Mouse (Mus musculus) adrenal gland, adult 2 months (tissue): Measurements from ENCODE around the gene Vmn2r27. TPM values are rescaled to one million over a fixed set of nuclear protein-coding genes. Genes with fewer than 3 reads are reported as not detected.

Source experiments
- DNase-seq: peaks from one replicate; pipeline ENCODE4 v3.0.0; 2021
- long read RNA-seq: library from polyadenylated mRNA; stranded (forward); transcript quantifications from one replicate; pipeline ENCODE4 v2.0.0, GENCODE M21; 2021
- polyA plus RNA-seq: library from polyadenylated mRNA; depleted of rRNA; stranded (reverse); fragments of >200 nt; gene quantifications from 2 replicates; pipeline ENCODE4 v1.2.3, GENCODE M21; 2012; rRNA removed
- total RNA-seq, 2 experiments: library from RNA; stranded (reverse); gene quantifications; 2 replicates each; pipeline ENCODE4 v1.2.3; 2021

Vmn2r27 gene
- not detected for total RNA-seq
- polyA plus RNA-seq: not detected in 2 replicates
- long read RNA-seq: 0 reads

GRCm38 (mm10) chr6:124231756-124232155 is at the start of gene Vmn2r27:
TSS of gene Vmn2r27 (minus strand) at chr6:124231856.
- DNase-seq: no peak

DNA sequence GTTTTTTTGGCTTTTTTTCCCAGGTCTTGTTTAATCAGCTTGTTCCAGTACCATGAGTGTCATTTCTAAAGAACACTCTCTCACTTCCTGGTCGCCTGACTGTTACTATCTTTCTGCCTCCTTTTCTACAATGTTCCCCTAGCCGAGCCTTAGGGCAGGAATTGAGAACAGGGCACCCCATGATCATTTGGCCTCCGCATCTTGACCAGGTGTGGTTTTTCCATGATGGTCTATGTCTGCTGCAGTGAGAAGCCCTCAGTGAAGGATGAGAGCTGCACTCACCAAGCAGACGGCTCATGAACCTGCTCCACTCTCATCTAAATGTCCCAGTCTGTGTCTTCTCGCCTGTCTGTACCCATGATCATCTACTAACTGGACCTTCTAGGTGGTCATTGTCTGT is 46.6 kb upstream of the Vmn2r27 start:
- no peak for DNase-seq

- DNase-seq: no peak
Measured at GRCm38 (mm10) chr6:124277641-124278040, 46.0 kb upstream of the Vmn2r27 start.

- no peak for DNase-seq
Measured at GRCm38 (mm10) chr6:124273231-124273880, 41.7 kb upstream of the Vmn2r27 start.

DNA sequence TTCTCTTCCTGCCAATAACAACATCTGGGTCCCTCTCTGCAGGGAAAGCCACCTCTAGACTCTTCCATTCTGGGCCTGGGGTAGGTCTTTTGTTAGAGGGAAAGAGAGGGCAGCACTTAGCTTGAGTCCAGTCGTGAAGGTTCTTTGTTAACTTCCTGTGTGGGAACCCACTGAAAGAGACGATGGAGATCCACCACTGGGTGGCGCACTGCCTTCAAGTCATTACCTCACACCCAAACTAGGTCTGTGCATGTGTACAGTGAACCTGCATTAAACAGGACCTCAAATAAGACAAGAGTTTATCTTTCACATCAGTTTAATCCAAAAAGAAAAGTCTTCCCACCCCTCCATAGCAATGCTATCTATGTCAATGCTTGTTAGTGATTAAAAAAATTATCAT is 31.0 kb upstream of the Vmn2r27 start:
- peak; percentile 59 for DNase-seq

- peak; percentile 51 for DNase-seq
Measured at GRCm38 (mm10) chr6:124260198-124260931, 28.7 kb upstream of the Vmn2r27 start.

DNA sequence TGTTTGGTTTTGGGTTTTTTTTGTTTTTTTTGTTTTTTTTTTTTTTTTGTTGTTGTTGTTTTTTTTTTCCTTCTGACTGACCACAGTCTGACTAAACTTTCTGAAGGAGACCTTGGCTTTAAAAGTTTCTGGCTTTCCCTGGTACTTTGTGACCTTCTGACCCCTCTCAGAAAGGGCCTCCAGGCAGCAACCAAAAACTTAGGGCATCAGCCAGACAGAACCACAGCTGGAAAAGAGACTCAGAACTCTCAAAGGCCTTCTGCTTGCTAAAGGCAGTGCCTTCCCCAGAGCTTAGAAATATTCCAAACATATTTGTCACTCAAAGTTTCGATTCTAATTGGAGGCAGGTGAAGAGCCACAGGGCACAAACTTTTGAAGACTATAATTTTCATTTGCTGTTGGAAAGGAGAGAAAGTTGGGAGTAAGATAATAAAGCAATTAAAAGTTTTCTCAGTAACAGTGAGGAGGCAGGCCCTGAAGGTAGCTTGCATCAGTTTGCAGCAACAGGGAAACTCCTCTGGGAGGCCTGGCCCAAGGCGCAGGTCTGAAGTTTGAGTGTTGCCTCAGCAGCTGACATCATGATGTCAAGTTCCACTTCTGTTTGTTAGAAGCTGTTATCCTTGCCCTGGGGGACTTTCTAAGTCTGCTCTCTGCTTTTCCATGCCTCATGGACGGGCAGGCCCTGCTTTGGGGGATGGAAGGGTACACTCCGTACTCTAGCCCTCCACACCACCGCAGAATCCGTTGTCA is 24.2 kb upstream of the Vmn2r27 start:
- no peak for DNase-seq

DNA sequence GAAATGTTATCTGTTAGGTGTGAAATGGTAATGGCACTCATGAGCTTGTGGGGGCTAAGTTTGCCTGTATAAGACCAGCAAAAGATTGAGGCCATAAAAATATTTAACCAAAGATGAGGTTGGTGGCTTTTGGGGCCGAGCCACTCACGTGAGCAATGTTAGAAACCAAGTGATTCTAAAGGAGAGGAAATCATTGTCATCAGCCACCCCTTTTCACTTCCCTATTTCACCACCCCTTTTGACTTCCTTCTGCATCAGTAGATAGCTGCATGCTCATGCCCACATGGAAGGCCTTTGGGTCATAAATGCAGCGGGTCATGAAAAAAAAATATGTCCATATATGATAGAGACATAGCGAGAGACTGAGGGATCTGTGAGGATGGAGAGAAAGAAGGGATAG is 29.5 kb downstream of the Vmn2r27 start:
- DNase-seq: no peak

DNA sequence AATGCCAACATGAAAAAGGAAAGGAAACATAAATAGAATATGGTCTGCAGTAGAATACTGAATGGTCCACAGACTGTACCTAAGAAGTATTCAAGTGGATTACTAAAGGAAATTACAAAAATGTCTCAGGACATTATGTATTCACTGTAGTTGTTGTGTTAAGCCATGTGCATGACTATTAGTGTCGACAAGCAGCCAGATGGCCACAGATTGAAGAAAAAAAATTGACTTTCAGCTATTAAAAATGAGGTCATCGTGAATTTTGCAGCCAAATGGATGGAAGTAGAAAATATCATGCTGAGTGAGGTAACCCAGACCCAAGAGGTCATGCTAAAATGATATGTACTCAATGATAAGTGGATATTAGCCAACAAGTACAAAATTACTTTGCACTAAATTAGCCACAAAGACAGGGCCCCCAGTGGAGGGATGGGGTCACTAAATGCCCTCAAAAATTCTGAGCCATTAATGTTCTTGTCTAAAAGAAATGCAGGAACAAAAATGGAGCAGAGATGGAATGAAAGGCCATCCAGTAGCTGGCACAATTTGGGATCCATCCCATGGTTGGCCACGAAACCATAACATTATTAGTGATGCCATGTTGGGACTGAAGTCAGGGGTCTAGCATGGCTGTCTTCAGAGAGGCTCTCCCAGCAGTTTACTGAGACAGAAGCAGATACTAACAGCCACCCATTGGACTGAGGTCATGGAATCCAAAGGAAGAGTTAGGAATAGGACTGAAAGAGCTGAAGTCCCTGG is 63.0 kb downstream of the Vmn2r27 start:
- no peak for DNase-seq

DNA sequence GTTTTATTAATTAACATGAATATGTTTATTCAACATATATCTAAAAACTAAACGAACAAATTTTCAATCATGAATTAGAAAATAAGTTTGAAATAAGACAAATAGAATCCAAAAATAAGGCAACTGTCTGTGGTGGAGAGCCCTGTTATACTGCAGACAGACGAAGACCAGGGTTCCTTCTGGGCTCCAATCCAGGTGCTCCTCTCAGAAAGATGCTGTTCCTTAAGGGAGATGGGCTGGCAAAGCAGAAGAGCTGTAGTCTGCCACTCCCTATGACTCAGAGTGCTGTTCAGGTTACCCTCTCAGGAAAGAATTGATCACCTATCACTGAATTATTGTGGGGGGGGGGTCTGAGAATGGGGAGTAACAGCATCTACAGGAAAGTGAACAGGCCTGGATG is 65.1 kb downstream of the Vmn2r27 start:
- no peak for DNase-seq

DNA sequence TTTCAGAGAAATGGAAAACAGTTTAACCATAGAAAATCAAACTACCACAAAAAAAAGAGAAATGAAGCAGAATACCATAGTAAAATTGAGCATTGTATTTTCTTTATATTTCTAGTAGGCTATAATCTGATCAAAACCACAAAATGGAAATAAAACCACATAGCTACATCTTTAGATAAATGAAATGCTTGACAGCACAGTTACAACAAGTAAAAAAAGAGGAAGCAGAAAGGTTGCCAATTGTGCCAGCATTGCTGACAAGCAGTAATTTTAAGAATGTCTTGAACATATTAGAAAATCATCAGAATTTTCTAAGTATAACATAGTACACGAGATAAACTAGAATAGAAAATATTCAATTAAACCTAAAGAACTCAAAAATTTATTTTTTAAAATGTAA is 81.8 kb downstream of the Vmn2r27 start:
- DNase-seq: no peak

Other genes starting within 250 kb of the Vmn2r27 start
- gene Vmn2r26, start 207.3 kb downstream of the Vmn2r27 start, total RNA-seq: under 1 TPM in 1 of 2 experiments, not detected in 1; 0.03 TPM
- gene Vmn2r26, start 207.3 kb downstream of the Vmn2r27 start, polyA plus RNA-seq: not detected in 2 replicates
- gene Cd163, start 72.8 kb upstream of the Vmn2r27 start, total RNA-seq: 10 to 100 TPM in 1 of 2 experiments, 1 to 10 TPM in 1; 4.2 to 12.4 TPM
- gene Cd163, start 72.8 kb upstream of the Vmn2r27 start, polyA plus RNA-seq: 0.50 and 0.51 TPM in 2 replicates
- 10 to 100 TPM; 71.0 to 99.9 TPM for gene Pex5, start 183.2 kb upstream of the Vmn2r27 start, total RNA-seq
- 44.9 and 47.5 TPM in 2 replicates for gene Pex5, start 183.2 kb upstream of the Vmn2r27 start, polyA plus RNA-seq
- gene Clstn3, start 232.9 kb upstream of the Vmn2r27 start, total RNA-seq: 100 to 1,000 TPM in 1 of 2 experiments, 10 to 100 TPM in 1; 91.8 to 146 TPM
- gene Clstn3, start 232.9 kb upstream of the Vmn2r27 start, polyA plus RNA-seq: 62.4 and 91.3 TPM in 2 replicates